Mouse (Mus musculus) right cerebral cortex, adult 18-20 months (tissue): Measurements from ENCODE around the gene Gm28038.

Source experiments
- DNase-seq: peaks from one replicate; pipeline ENCODE4 v3.0.0; 2022; ENCODE audit warnings: mixed read lengths

The Gm28038 gene

DNA sequence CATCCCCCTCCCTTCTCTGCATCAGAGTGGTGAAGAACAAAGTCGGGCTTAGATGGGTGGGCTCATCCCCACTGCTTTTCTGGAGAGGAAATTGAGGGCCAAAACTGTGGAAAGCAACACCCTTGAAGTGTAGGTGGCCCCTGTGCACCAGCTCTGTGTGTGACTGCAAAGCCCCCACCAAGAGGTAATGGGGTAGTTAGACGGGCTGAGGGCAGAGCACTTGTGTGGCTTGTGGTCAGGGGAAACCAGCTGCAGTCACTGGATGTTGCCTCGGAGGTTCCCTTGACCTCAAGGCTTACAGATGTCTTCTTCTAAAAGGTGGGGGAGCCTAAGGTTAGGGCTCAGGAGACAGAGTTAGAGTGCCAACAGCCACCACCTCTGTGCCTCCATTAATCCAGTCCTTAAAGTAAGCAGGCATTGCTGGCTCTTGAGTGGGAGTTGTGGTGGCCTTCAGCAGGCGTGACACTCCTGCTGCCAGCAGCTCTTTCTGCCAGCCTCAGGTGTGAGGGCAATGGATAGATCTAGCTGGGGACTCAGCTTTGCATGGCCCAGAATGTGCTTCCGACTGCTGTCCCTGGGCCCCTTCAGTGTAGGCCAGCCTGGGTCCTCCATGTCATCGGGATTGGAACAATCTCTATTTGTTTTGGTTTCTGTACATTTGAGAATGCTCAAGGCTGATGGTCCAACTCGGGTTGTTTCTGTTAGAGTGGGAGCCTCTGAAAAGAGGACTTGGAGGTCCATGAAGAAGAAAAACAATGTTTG lies 23.0 kb upstream of the Gm28038 start:
- DNase-seq, result no peak

DNA sequence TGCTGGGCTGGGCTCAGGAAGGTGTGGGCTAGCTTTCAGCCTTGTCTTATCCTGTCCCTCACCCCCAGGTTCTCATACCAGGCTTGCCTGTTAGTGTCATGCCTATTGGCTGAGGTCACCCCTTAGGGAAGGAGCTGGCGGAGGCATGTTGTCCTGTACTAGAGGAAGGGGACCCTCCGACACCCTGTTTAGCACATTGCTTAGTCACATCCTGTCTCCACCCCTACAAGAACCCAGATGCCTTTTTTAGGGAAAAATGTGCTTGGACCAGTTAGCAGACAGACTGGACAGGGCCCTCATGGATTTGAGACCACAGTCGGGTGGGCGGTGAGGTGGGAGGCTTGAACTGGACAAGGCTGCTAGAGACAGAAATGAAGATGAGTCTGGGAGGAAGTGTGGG lies 22.2 kb upstream of the Gm28038 start:
- DNase-seq, result no peak

GRCm38 (mm10) chr2:30259131-30260064 lies 21.4 kb upstream of the Gm28038 start:
- DNase-seq, result no peak

GRCm38 (mm10) chr2:30261064-30261736 lies 19.6 kb upstream of the Gm28038 start:
- DNase-seq, result no peak

- no peak for DNase-seq
Measured at GRCm38 (mm10) chr2:30261921-30262839, 18.7 kb upstream of the Gm28038 start.

DNA sequence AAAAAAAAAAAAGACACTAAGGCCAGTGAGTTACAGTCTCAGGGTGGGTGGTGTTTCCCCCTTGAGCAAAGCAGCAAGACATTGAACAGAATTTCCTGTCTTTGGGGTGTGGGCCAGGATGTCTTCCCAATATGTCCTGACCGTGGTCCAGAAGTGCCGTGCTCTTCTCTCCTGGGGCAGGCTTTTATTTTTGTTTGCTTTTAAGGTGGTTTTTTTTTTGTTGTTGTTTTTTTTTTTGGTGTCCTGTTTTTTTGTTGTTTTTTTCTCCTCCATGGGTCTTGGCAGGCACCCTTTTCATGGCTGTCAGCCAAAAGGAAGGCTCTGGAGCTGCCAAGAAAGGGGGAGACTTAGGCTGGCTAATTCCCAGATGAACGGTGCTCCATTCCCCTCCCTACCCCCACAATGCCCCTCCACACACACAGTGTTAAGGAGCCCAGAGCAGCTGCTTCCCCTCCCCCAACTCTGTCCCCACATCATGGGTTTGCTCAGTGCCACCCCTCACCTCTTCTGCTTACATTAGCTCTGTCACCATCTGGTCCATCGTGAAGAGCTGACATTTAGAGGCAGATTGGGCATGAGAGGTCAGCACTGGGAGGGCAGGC lies 17.9 kb upstream of the Gm28038 start:
- DNase-seq, result peak; percentile 58

GRCm38 (mm10) chr2:30263811-30264210 lies 17.0 kb upstream of the Gm28038 start:
- no peak for DNase-seq

- no peak for DNase-seq
Measured at GRCm38 (mm10) chr2:30264671-30265519, 15.9 kb upstream of the Gm28038 start.

DNA sequence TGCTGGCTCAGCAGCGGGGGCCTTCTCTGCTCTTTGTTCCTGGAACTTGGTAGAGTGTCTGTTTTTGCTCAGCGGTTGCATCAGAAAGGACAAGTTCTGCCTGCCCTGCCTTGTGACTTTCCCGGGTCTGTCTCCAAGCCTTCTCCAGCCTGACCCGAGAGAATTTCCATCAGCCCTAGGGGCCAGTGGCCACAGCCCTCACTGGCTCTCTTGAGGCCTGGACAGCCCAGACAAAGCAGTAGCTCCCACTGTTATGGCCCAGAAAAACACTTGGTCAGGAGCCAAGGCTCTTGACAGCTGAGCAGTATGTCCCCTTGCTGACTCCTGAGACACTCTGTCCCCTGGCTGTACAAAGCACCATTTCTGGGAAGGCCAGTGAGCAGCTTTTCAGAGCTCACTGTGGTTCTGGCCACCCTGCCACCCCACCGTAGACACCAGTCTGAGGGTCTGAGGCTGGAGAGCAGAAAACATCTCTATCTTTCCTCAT lies 15.0 kb upstream of the Gm28038 start, which contains the start of gene Phyhd1:
Gene Phyhd1, plus strand, starts transcription at position 437 of the 487 bp plus-strand sequence.
- DNase-seq, result peak; percentile 85

GRCm38 (mm10) chr2:30266392-30266941 lies 14.4 kb upstream of the Gm28038 start:
- peak; percentile 66 for DNase-seq

DNA sequence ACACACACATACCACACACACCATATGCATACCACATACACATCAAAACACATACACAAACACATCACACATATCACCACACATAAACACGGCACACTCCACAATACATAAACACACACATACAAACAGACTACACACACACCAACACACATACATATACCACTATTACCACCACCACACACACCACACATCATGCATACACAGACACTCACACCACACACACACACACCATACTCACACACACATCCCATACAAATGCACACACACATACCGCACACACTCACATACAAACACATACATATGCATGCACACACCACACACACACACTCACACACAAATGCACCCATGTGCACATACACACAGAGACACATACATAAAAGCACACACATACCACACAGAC lies 13.4 kb upstream of the Gm28038 start:
- no peak for DNase-seq

DNA sequence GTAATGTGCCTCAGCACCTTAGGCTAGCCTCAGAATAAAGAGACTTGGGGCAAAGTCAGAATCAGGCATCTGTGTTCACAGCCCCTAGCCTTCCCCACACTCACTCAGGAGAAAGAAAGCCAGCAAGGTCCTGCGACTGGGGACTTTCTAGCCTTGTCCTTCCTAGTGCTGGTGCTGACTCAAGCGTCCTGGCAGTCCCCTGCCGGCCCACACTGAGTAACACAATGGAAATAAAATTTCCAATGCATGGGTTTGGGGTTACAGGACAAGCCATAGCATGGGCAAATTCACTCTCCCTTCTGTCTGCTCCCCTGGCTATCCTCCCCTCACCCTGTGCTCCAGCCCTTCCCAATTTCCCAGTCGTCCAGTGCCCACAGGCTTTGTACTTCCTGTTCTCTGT lies 12.5 kb upstream of the Gm28038 start:
- no peak for DNase-seq

DNA sequence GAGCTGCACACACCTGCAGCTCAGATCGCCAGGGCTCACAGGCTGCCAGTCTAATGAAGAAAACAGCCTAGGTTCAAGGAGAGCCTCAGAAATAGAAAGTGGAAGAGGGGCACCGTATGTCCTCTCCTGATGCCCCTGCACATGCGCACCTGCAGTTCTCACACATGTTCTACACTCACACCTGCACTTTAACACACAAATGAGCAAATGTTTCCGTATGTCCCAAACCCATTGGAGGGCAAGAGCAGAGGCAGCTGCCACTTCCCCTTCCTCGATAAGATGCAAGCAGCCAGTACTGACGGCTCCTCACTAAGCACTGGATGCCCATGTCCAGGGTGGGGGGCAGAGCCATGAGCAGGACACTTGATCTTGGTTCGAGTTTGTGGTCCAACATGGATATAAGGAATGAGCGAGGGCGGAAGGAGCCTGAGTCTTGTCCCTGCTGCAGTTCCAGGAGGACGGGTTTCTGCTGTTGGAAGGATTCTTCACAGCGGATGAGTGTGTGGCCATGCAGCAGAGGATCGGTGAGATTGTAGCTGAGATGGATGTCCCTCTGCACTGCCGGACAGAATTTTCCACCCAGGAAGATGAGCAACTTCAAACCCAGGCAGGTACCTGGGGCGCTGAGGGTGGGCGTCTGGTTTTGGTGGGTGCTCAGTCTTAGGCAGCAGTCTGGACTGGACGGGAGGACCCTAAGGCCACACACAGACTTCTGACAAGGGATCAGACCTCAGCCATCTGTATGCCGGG lies 11.4 kb upstream of the Gm28038 start:
- DNase-seq, result no peak

GRCm38 (mm10) chr2:30270134-30270533 lies 10.7 kb upstream of the Gm28038 start:
- DNase-seq, result peak; percentile 73

DNA sequence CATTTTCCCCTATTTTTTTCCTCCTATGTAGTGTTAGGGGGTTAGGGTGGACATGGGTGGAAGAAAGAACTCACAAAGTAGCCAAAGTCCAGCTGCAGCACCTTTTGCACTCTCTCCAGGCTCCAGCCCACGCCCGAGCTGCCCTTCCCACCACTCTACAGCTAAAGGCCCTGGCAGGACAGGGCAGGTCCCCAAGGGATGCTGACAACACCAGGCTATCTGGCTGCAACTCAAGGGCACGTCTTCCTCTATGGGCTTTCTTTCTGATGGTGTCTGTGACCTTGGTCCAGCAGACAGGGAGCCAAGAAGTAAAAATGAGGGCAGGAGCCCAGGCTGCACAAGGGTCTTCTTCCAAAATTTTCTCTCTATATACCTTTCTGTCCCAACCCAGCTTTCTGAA lies 808 bp downstream of the Gm28038 start:
- no peak for DNase-seq

DNA sequence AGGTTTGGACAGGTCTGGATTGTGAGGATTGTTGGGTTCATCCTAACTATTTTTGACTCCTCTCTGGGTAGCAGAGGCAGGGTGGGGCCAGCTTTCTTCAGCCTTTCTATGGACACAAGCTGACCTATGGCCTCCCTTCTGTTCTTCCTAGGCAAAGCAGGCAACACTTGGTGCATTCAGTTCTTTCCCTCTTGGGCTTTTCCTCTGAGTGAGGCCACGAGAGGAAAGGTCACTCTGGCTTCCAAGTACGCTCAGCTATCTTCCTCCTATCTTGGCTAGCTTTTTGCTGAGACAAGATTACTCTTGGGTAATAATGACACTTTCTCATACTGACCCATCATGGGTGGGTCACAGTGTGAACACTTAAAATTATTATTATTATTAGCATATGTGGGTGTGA lies 2.4 kb downstream of the Gm28038 start:
- no peak for DNase-seq

DNA sequence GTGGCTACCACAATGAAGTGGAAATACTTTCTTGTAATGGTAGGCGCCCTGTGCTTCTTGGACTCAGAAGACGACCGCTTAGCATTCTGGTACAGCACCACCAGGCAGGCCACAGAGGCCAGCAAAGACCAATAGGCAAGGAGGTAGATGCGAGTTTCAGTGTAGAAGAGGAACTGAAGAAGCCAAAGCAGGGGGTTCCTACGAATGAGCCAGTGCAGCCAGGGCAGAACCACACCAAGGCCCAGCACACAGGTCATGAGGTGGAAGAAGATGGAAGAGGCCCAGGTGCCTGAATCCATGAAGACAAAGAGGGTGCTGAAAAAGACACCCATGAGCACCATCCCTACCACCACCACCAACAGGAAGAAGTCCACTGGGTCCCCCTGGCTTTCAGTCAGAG lies 4.2 kb downstream of the Gm28038 start:
- DNase-seq, result no peak

- DNase-seq, result no peak
Measured at GRCm38 (mm10) chr2:30285416-30286181, 4.8 kb downstream of the Gm28038 start.
